ENCODE assay signal across 26 mouse cellular contexts in the genomic region with DNA sequence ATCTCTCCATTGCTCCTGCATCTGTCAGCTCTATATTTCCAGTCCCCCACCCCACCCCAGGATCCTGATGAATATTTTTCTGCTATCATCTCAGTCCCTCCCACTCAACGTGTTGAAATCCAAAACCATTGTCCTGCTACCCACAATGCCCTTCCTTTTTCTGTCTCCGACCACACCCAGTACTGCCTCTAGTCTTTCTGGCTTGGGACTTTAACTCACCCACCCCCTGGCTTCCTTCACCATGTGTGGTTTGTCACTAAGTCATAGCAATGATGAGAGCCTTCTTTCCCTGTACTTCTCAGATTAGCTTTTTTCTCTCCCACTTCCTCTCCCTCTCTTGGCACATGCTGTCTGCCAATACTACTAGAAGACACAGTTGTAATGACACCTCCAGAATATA. TPM values are rescaled to one million over a fixed set of nuclear protein-coding genes. Genes with fewer than 3 reads are reported as not detected.
DNase-seq lines count a peak whose midpoint lies in the region; ATAC-seq and TF ChIP-seq lines count a peak whose summit lies in the region.
"Had no signal": no experiment of that assay in that cellular context is flagged by ENCODE, and none has a peak within 500 bp of the region (broad histone marks: within the 10 kb centered on the region; RNA-seq: fewer than 3 reads in every experiment).

No protein-coding gene starts in this region.

- no peaks in the 10 kb centered on the region for H3K9me3 ChIP-seq in intestine, embryonic 16.5 days (ENCODE audit: control insufficient read depth, low read length)
- H3K9me3 ChIP-seq: forebrain, embryonic 10.5 days; forebrain, embryonic 13.5 days; G1E; heart, embryonic 13.5 days had no signal

- ATAC-seq in megakaryocyte, adult 5-6 weeks (ENCODE audit: poor library complexity, severe bottlenecking), result peak; percentile 95
- ATAC-seq in monocyte, adult 5-6 weeks (replicated peaks; ENCODE audit: insufficient number of reproducible peaks, low FRiP score, low TSS enrichment, poor library complexity, severe bottlenecking), result peak; percentile 76
- ATAC-seq in intestine, embryonic 16.5 days, result no peak
- ATAC-seq: forebrain, embryonic 13.5 days; forebrain, embryonic 16.5 days; hindbrain, postnatal 0 days; Patski had no signal

- TF ChIP-seq POLR2A in lung, adult 2 months (IDR thresholded peaks at IDR 0.05; ENCODE audit: borderline replicate concordance, extremely low read depth, low read depth, low read length), result no peak

- no peak overlapping the region for H3K4me3 ChIP-seq in lung, adult 2 months (replicated peaks; ENCODE audit: extremely low read depth, low read depth, low read length)
- H3K4me3 ChIP-seq in intestine, embryonic 16.5 days (ENCODE audit: low read length), result no peak overlapping the region
- H3K4me3 ChIP-seq: forebrain, embryonic 10.5 days; forebrain, embryonic 13.5 days; heart, embryonic 13.5 days had no signal

- H3K27ac ChIP-seq in intestine, embryonic 16.5 days (ENCODE audit: low read length), result no peak overlapping the region
- H3K27ac ChIP-seq: forebrain, embryonic 10.5 days; forebrain, embryonic 13.5 days; heart, embryonic 13.5 days; hindbrain, embryonic 14.5 days; hindbrain, postnatal 0 days had no signal

- H3K4me2 ChIP-seq in intestine, embryonic 16.5 days (ENCODE audit: low read depth, low read length), result no peak overlapping the region
- H3K4me2 ChIP-seq: forebrain, embryonic 13.5 days; heart, embryonic 13.5 days; hindbrain, embryonic 14.5 days had no signal

- DNase-seq in lung, adult 18-20 months, result peak; percentile 19 to 33
- no peak for DNase-seq in lung, adult 2 months
- peak; percentile 36 for DNase-seq in 416B (ENCODE audit: low read depth)
- DNase-seq in natural killer cell, adult 2 months (ENCODE audit: low spot score in 2 of 2), result no peak
- DNase-seq: adrenal gland, postnatal 10 days; adrenal gland, postnatal 36 days; B cell, adult 2 months; cerebellum, adult 18-20 months; cerebellum, postnatal 10 days; cerebellum, postnatal 36 days; gastrocnemius, postnatal 10 days; heart, adult 18-20 months; heart, postnatal 14 days; heart, postnatal 4 days had no signal

- TF ChIP-seq CTCF in lung, adult 2 months (IDR thresholded peaks at IDR 0.05; ENCODE audit: insufficient read depth, low read length), result no peak

- no peaks in the 10 kb centered on the region for H3K36me3 ChIP-seq in intestine, embryonic 16.5 days (ENCODE audit: control insufficient read depth, insufficient read depth, low read length)
- H3K36me3 ChIP-seq: forebrain, embryonic 10.5 days; G1E; heart, embryonic 13.5 days had no signal

- no peaks in the 10 kb centered on the region for H3K4me1 ChIP-seq in lung, adult 2 months (ENCODE audit: control insufficient read depth, insufficient read depth, low read length)
- H3K4me1 ChIP-seq in intestine, embryonic 16.5 days (ENCODE audit: control insufficient read depth, insufficient read depth, low read length), result no peaks in the 10 kb centered on the region
- H3K4me1 ChIP-seq: forebrain, embryonic 10.5 days; forebrain, embryonic 13.5 days; heart, embryonic 13.5 days had no signal

- H3K27me3 ChIP-seq in intestine, embryonic 16.5 days (replicated peaks; ENCODE audit: control insufficient read depth, insufficient read depth, low read length), result no peaks in the 10 kb centered on the region
- H3K27me3 ChIP-seq: CH12.LX; forebrain, embryonic 13.5 days; heart, embryonic 13.5 days had no signal

- no peak overlapping the region for H3K9ac ChIP-seq in intestine, embryonic 16.5 days (ENCODE audit: low read depth, low read length)
- H3K9ac ChIP-seq: forebrain, embryonic 13.5 days; heart, embryonic 13.5 days; hindbrain, embryonic 14.5 days had no signal

- WGBS in lung, adult 2 months, result 56% methylated on average over 2 of the region's 2 CpGs
- WGBS in intestine, embryonic 16.5 days, result 70% methylated on average over 2 of the region's 2 CpGs

RNA-seq across cellular contexts. Expression of a gene that starts 31.7 kb away (rescaled TPM):
- 93.1 and 111 TPM in 2 replicates for polyA plus RNA-seq in lung, adult 2 months (2012; rRNA removed)
- 168 and 198 TPM in 2 replicates for total RNA-seq in megakaryocyte, adult 5-6 weeks (2015)
- 108 and 114 TPM in 2 replicates for total RNA-seq in megakaryocyte, adult 5-6 weeks (2017)
- total RNA-seq in monocyte, adult 5-6 weeks (2017), result 88.3 to 112 TPM (median 102 TPM) in 3 replicates
- polyA plus RNA-seq in intestine, embryonic 16.5 days (2015; fragmentation: Nextera tagmentation; extraction: Ambion mirVana), result 434 and 446 TPM in 2 replicates

Comparison
In these comparisons a context has a peak if more than half of its experiments do, and no peak if none do; other contexts are left out.
1. DNase-seq: peak in lung, adult 18-20 months (2 of 2) and 416B (single experiment); none in lung, adult 2 months (single experiment) and natural killer cell, adult 2 months (0 of 2).